Mouse (Mus musculus): ENCODE results near the gene Cacna2d2. TPM values are rescaled to one million over a fixed set of nuclear protein-coding genes. Genes with fewer than 3 reads are reported as not detected.

The Cacna2d2 gene
- polyA plus RNA-seq, 1 experiment, result 0.72 TPM

GRCm38 (mm10) chr9:107372441-107372840 is 27.0 kb upstream of the Cacna2d2 start:
- WGBS, result 52% methylated on average over 4 of the region's 4 CpGs
- H3K4me3 ChIP-seq (replicated peaks; ENCODE audit: extremely low read depth, low read depth, low read length), result no peak overlapping the region
- H3K4me1 ChIP-seq (ENCODE audit: control insufficient read depth, insufficient read depth, low read length), result no peaks in the 10 kb centered on the region
- TF ChIP-seq POLR2A (IDR thresholded peaks at IDR 0.05; ENCODE audit: borderline replicate concordance, extremely low read depth, low read depth, low read length) (no peak), CTCF (IDR thresholded peaks at IDR 0.05; ENCODE audit: insufficient read depth, low read length) (no peak)
- DNase-seq, result no peak

- 9% methylated on average over 8 of the region's 8 CpGs for WGBS
- H3K4me1 ChIP-seq (ENCODE audit: control insufficient read depth, insufficient read depth, low read length), result no peaks in the 10 kb centered on the region
- TF ChIP-seq CTCF (IDR thresholded peaks at IDR 0.05; ENCODE audit: insufficient read depth, low read length), result peak; percentile 19; the same call in 1 of the 2 replicates
- no peak for TF ChIP-seq POLR2A (IDR thresholded peaks at IDR 0.05; ENCODE audit: borderline replicate concordance, extremely low read depth, low read depth, low read length)
- DNase-seq, result no peak
- no peak overlapping the region for H3K4me3 ChIP-seq (replicated peaks; ENCODE audit: extremely low read depth, low read depth, low read length)
Measured at GRCm38 (mm10) chr9:107374623-107375022, 24.8 kb upstream of the Cacna2d2 start.

- WGBS, result 17% methylated on average over 5 of the region's 5 CpGs
- no peak for TF ChIP-seq POLR2A (IDR thresholded peaks at IDR 0.05; ENCODE audit: borderline replicate concordance, extremely low read depth, low read depth, low read length)
- DNase-seq, result no peak
- Histone ChIP-seq H3K4me1 (ENCODE audit: control insufficient read depth, insufficient read depth, low read length) (no peaks in the 10 kb centered on the region), H3K4me3 (replicated peaks; ENCODE audit: extremely low read depth, low read depth, low read length) (no peak overlapping the region)
Measured at GRCm38 (mm10) chr9:107375451-107375850, 24.0 kb upstream of the Cacna2d2 start.

GRCm38 (mm10) chr9:107377961-107378512 is 21.4 kb upstream of the Cacna2d2 start:
- no peak for DNase-seq
- WGBS, result under 1% methylated on average over 35 of the region's 35 CpGs
- Histone ChIP-seq H3K4me3 (replicated peaks; ENCODE audit: extremely low read depth, low read depth, low read length) (no peak overlapping the region), H3K4me1 (ENCODE audit: control insufficient read depth, insufficient read depth, low read length) (no peaks in the 10 kb centered on the region)
- TF ChIP-seq POLR2A (IDR thresholded peaks at IDR 0.05; ENCODE audit: borderline replicate concordance, extremely low read depth, low read depth, low read length), result no peak
- no peak for TF ChIP-seq CTCF (IDR thresholded peaks at IDR 0.05; ENCODE audit: insufficient read depth, low read length)

- DNase-seq, result no peak
- no peaks in the 10 kb centered on the region for H3K4me1 ChIP-seq (ENCODE audit: control insufficient read depth, insufficient read depth, low read length)
- 10% methylated on average over 8 of the region's 8 CpGs for WGBS
- no peak overlapping the region for H3K4me3 ChIP-seq (replicated peaks; ENCODE audit: extremely low read depth, low read depth, low read length)
- TF ChIP-seq POLR2A (IDR thresholded peaks at IDR 0.05; ENCODE audit: borderline replicate concordance, extremely low read depth, low read depth, low read length), result no peak
- TF ChIP-seq CTCF (IDR thresholded peaks at IDR 0.05; ENCODE audit: insufficient read depth, low read length), result no peak
Measured at GRCm38 (mm10) chr9:107381723-107382122, 17.7 kb upstream of the Cacna2d2 start.

GRCm38 (mm10) chr9:107384396-107384795 is 15.0 kb upstream of the Cacna2d2 start:
- no peak for DNase-seq
- no peak overlapping the region for H3K4me3 ChIP-seq (replicated peaks; ENCODE audit: extremely low read depth, low read depth, low read length)
- TF ChIP-seq CTCF (IDR thresholded peaks at IDR 0.05; ENCODE audit: insufficient read depth, low read length) (no peak), POLR2A (IDR thresholded peaks at IDR 0.05; ENCODE audit: borderline replicate concordance, extremely low read depth, low read depth, low read length) (no peak)
- no peaks in the 10 kb centered on the region for H3K4me1 ChIP-seq (ENCODE audit: control insufficient read depth, insufficient read depth, low read length)
- 43% methylated on average over 3 of the region's 3 CpGs for WGBS

GRCm38 (mm10) chr9:107386722-107387121 is 12.7 kb upstream of the Cacna2d2 start:
- WGBS, result 67% methylated on average over 3 of the region's 3 CpGs
- Histone ChIP-seq H3K4me1 (ENCODE audit: control insufficient read depth, insufficient read depth, low read length) (no peaks in the 10 kb centered on the region), H3K4me3 (replicated peaks; ENCODE audit: extremely low read depth, low read depth, low read length) (no peak overlapping the region)
- peak; percentile 34 for DNase-seq
- TF ChIP-seq POLR2A (IDR thresholded peaks at IDR 0.05; ENCODE audit: borderline replicate concordance, extremely low read depth, low read depth, low read length) (no peak), CTCF (IDR thresholded peaks at IDR 0.05; ENCODE audit: insufficient read depth, low read length) (peak; percentile 61)

GRCm38 (mm10) chr9:107387708-107388107 is 11.7 kb upstream of the Cacna2d2 start:
- WGBS, result 92% methylated on average over 3 of the region's 3 CpGs
- no peak for DNase-seq
- Histone ChIP-seq H3K4me1 (ENCODE audit: control insufficient read depth, insufficient read depth, low read length) (no peaks in the 10 kb centered on the region), H3K4me3 (replicated peaks; ENCODE audit: extremely low read depth, low read depth, low read length) (no peak overlapping the region)
- TF ChIP-seq CTCF (IDR thresholded peaks at IDR 0.05; ENCODE audit: insufficient read depth, low read length) (no peak), POLR2A (IDR thresholded peaks at IDR 0.05; ENCODE audit: borderline replicate concordance, extremely low read depth, low read depth, low read length) (no peak)

- TF ChIP-seq CTCF (IDR thresholded peaks at IDR 0.05; ENCODE audit: insufficient read depth, low read length), result no peak
- no peak for TF ChIP-seq POLR2A (IDR thresholded peaks at IDR 0.05; ENCODE audit: borderline replicate concordance, extremely low read depth, low read depth, low read length)
- Histone ChIP-seq H3K4me1 (ENCODE audit: control insufficient read depth, insufficient read depth, low read length) (no peaks in the 10 kb centered on the region), H3K4me3 (replicated peaks; ENCODE audit: extremely low read depth, low read depth, low read length) (no peak overlapping the region)
- WGBS, result 66% methylated on average over 2 of the region's 2 CpGs
- no peak for DNase-seq
Measured at GRCm38 (mm10) chr9:107388263-107388662, 11.1 kb upstream of the Cacna2d2 start.

GRCm38 (mm10) chr9:107396397-107396796 is 3.0 kb upstream of the Cacna2d2 start:
- DNase-seq, result no peak
- Histone ChIP-seq H3K4me1 (ENCODE audit: control insufficient read depth, insufficient read depth, low read length) (no peaks in the 10 kb centered on the region), H3K4me3 (replicated peaks; ENCODE audit: extremely low read depth, low read depth, low read length) (no peak overlapping the region)
- 27% methylated on average over 4 of the region's 4 CpGs for WGBS
- no peak for TF ChIP-seq CTCF (IDR thresholded peaks at IDR 0.05; ENCODE audit: insufficient read depth, low read length)
- no peak for TF ChIP-seq POLR2A (IDR thresholded peaks at IDR 0.05; ENCODE audit: borderline replicate concordance, extremely low read depth, low read depth, low read length)
